Mouse (Mus musculus) liver, adult (tissue): ENCODE data around the gene Dennd2d.

ENCODE experiments used
- GATA4 ChIP-seq: IDR thresholded peaks from 2 replicates; pipeline ENCODE4 v1.6.1; 2014; ENCODE audit warnings: mild to moderate bottlenecking, low read length; ENCODE audit not compliant: insufficient replicate concordance

Gene Dennd2d

DNA sequence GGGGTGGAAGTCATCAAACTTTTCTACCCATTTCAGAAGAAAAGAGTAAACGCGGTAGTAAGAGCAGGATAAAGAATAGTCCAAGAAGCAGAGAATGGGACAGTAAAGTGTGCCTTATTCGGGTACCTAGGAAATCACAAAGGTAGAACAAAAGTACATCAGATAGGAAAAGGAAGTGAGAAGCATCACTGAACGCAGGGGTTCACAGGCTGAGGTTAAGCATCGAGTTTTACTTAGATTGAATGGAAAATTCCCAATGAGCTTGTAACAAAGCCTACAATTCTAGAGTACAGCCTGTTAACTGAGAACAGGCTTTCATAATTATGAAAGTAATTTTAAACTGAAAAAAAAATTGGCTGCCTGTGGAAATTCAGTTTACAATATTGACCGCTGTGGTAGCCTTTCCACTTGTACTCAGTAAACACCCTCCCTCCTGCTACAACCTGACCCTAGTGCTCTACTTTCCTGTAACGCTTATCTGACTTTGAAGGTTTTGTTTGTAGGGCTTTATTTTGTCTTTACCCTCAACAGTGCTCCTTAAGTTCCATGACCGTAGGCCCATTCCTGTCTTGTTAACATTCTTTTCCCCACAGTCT is 62.6 kb downstream of the Dennd2d start:
- peak; percentile 56; the same call in 1 of the 2 replicates for TF ChIP-seq GATA4

DNA sequence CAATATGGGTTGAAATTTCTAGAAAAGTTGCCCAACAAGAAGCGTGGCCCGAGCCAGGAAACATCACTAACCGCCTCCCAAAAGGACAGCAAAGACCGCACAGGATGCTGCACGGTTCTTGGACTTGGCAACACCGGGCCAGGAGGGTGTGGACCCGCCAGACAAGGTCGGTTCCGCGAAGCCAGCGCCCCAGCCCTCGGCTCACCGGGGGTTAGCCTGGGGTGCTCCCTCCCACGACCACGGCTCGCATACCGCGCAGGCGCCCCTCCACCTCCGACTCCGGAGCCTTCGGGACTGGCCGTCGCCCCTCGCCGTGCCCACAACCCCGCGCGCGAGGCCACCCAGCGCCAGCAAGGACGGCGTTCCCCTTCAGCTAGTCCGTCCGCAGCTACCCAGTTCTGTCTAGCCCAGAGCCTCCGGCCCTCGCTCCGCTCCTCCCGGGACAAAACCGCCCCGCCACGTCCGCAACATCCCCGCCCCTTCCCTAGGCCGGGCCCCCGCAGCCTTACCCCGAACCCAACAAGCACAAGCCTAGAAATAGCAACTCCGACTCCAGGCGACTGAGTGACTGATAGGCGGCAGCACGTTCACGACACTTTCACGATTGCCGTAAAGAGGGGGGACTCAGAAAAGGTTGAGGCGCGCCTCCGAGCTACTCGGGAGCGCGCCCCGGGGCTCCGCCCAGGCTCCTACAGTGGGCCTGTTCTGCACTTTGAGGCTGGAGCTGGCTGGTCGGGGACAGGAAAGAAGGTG is 65.1 kb downstream of the Dennd2d start, which contains the start of the genes Dram2 and Cept1:
Gene Dram2 (plus strand): TSS at position 628 of the 753 bp plus-strand sequence.
Gene Cept1 (minus strand): TSS at position 632 of the 753 bp plus-strand sequence.
- TF ChIP-seq GATA4, result peak; percentile 42; the same call in 1 of the 2 replicates

DNA sequence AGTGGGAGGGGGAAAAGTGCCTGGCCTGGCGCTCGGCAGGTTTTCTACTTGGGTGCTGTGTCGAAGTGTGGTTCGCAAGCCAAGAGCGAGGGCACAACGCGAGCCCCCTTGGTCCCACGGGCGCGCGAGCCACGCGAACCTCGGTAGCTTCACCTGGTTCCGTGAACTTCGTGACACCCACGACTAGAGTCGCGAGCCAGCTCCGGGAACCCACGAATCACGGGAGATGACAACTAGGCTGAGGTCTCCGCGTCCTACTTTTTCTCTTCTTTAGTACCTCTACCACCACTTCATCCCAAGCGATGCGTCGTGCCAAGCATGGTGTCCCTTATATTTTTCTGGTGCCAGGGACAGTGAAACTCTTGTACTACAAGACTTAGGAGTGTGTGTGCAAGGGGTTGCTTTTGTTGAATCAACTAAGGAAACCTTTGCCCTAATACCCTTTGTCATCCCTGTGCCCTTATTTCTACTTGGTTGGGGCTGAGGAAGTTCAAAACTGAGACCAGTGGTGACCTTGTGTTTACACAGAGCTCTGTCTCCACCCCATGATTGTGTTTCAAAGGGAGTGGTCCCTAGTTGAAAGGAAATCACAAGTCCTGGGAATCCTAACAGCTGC is 65.8 kb downstream of the Dennd2d start:
- TF ChIP-seq GATA4, result no peak; the same call in 1 of the 2 replicates

DNA sequence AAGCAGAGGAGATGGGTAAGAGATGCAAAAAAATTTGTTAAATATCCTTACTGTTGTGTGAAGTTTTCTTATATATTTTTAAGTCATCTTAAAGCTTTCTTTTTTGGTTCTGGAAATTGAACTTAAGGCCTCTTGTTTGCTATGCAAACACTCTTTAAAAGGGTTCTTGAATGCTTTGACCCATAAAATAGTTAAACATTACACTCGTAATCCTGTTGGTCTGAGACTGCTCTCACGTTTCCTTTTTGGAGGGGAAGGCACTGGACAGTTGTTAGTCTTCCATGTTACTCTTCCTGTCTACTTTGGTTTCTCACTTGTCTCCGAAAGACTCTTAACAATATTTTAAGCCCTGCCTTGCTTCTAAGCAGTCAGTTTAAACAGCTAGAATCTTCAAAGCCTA is 66.8 kb downstream of the Dennd2d start:
- no peak for TF ChIP-seq GATA4
